Mouse (Mus musculus) MEL (cell line): ENCODE data around the gene Spryd7. TPM values are rescaled to one million over a fixed set of nuclear protein-coding genes. Genes with fewer than 3 reads are reported as not detected.

ENCODE experiments used
- DNase-seq: peaks from one replicate; pipeline ENCODE4 v3.0.0; 2011; ENCODE audit warnings: low read depth, low spot score
- H3K27ac ChIP-seq: 2 replicates; pipeline ENCODE4 v1.5.1; 2012; ENCODE audit warnings: low read depth, mild to moderate bottlenecking, control low read depth, low read length, moderate library complexity; ENCODE audit not compliant: control insufficient read depth
- H3K27me3 ChIP-seq, 2 experiments: fragments of 150-350 bp in 1 of 2; sonication (generic) in 1 of 2; 2 replicates each; pipeline ENCODE4 v1.6.1; 2012; ENCODE audit warnings: low read length in 2 of 2, mild to moderate bottlenecking in 2 of 2, improper control_type of control experiment in 1 of 2, moderate library complexity in 1 of 2; ENCODE audit not compliant: insufficient read depth in 2 of 2, control insufficient read depth in 1 of 2
- H3K36me3 ChIP-seq, 2 experiments: 2 replicates each; pipeline ENCODE4 v1.6.1; 2012 to 2014; ENCODE audit warnings: low read length in 2 of 2, improper control_type of control experiment in 1 of 2, inconsistent platforms in 1 of 2, mild to moderate bottlenecking in 1 of 2; ENCODE audit not compliant: insufficient read depth in 2 of 2, control insufficient read depth in 1 of 2
- H3K4me1 ChIP-seq, 2 experiments: fragments of 150-350 bp in 1 of 2; sonication (generic) in 1 of 2; 2 replicates each; pipeline ENCODE4 v1.6.1; 2012; ENCODE audit warnings: low read length in 2 of 2, improper control_type of control experiment in 1 of 2, mild to moderate bottlenecking in 1 of 2; ENCODE audit not compliant: insufficient read depth in 2 of 2, control insufficient read depth in 1 of 2
- H3K4me3 ChIP-seq, 2 experiments: fragments of 150-350 bp in 1 of 2; sonication (generic) in 1 of 2; 2 replicates each; pipeline ENCODE4 v1.5.1; 2012; ENCODE audit warnings: low read depth in 2 of 2, low read length in 2 of 2, mild to moderate bottlenecking in 2 of 2, moderate library complexity in 2 of 2, control low read depth in 1 of 2, improper control_type of control experiment in 1 of 2; ENCODE audit not compliant: control insufficient read depth in 1 of 2, insufficient read depth in 1 of 2
- H3K79me2 ChIP-seq: 2 replicates; pipeline ENCODE4 v1.6.1; 2012; ENCODE audit warnings: mild to moderate bottlenecking, low read length, moderate library complexity; ENCODE audit not compliant: control insufficient read depth, poor library complexity, insufficient read depth
- H3K9ac ChIP-seq: 2 replicates; pipeline ENCODE4 v1.6.1; 2012; ENCODE audit warnings: low read depth, mild to moderate bottlenecking, control low read depth, low read length, moderate library complexity; ENCODE audit not compliant: control insufficient read depth, poor library complexity, severe bottlenecking
- H3K9me3 ChIP-seq: fragments of 150-350 bp; sonication (generic); replicated peaks from 2 replicates; pipeline ENCODE4 v1.6.1; 2012; ENCODE audit warnings: mild to moderate bottlenecking, low read length, improper control_type of control experiment, moderate library complexity; ENCODE audit not compliant: insufficient read depth
- BHLHE40 ChIP-seq: IDR thresholded peaks from 2 replicates; pipeline ENCODE4 v1.6.1; 2012; ENCODE audit warnings: low read depth, mild to moderate bottlenecking, inconsistent platforms, low read length, improper control_type of control experiment, borderline replicate concordance
- CHD2 ChIP-seq: IDR thresholded peaks from 2 replicates; pipeline ENCODE4 v1.6.1; 2011; ENCODE audit warnings: low read length, improper control_type of control experiment
- ELF1 ChIP-seq: IDR thresholded peaks from 2 replicates; pipeline ENCODE4 v1.6.1; 2014; ENCODE audit warnings: low read depth, mild to moderate bottlenecking, inconsistent platforms, low read length, improper control_type of control experiment, moderate library complexity
- ETS1 ChIP-seq: IDR thresholded peaks from 2 replicates; pipeline ENCODE4 v1.6.1; 2012; ENCODE audit warnings: low read depth, mild to moderate bottlenecking, inconsistent platforms, low read length, improper control_type of control experiment, moderate library complexity
- GABPA ChIP-seq: IDR thresholded peaks from 2 replicates; pipeline ENCODE4 v1.6.1; 2012; ENCODE audit warnings: low read depth, mild to moderate bottlenecking, inconsistent platforms, low read length, improper control_type of control experiment, moderate library complexity
- JUND ChIP-seq: IDR thresholded peaks from 2 replicates; pipeline ENCODE4 v1.6.1; 2011; ENCODE audit warnings: low read depth, mild to moderate bottlenecking, improper control_type of control experiment, low read length
- MYC ChIP-seq: IDR thresholded peaks from 2 replicates; pipeline ENCODE4 v1.6.1; 2011; ENCODE audit warnings: low read depth, mild to moderate bottlenecking, low read length, improper control_type of control experiment, moderate library complexity
- NRF1 ChIP-seq: IDR thresholded peaks from 2 replicates; pipeline ENCODE4 v1.6.1; 2014; ENCODE audit warnings: low read depth, mild to moderate bottlenecking, inconsistent platforms, low read length, improper control_type of control experiment, moderate library complexity; ENCODE audit not compliant: poor library complexity, insufficient read depth, severe bottlenecking
- POLR2A ChIP-seq, 2 experiments: IDR thresholded peaks; 2 replicates each; pipeline ENCODE4 v1.6.1; 2011 to 2012; ENCODE audit warnings: low read length in 2 of 2, mild to moderate bottlenecking in 2 of 2, control low read depth in 1 of 2, improper control_type of control experiment in 1 of 2, low read depth in 1 of 2, moderate library complexity in 1 of 2; ENCODE audit not compliant: control insufficient read depth in 1 of 2, insufficient read depth in 1 of 2, poor library complexity in 1 of 2
- POLR2AphosphoS2 ChIP-seq: IDR thresholded peaks from 2 replicates; pipeline ENCODE4 v1.6.1; 2011; ENCODE audit warnings: low read length, improper control_type of control experiment
- POLR2AphosphoS5 ChIP-seq: IDR thresholded peaks from 2 replicates; pipeline ENCODE4 v1.6.1; 2012; ENCODE audit warnings: low read depth, borderline replicate concordance, mild to moderate bottlenecking, inconsistent platforms, low read length, moderate library complexity, mixed read lengths
- RAD21 ChIP-seq: IDR thresholded peaks from 2 replicates; pipeline ENCODE4 v1.6.1; 2011; ENCODE audit warnings: mild to moderate bottlenecking, low read depth, low read length, improper control_type of control experiment
- RCOR1 ChIP-seq: IDR thresholded peaks from 2 replicates; pipeline ENCODE4 v1.6.1; 2012; ENCODE audit warnings: low read depth, mild to moderate bottlenecking, inconsistent platforms, low read length, improper control_type of control experiment
- SIN3A ChIP-seq: IDR thresholded peaks from 2 replicates; pipeline ENCODE4 v1.6.1; 2012; ENCODE audit warnings: low read length, improper control_type of control experiment, inconsistent platforms
- SMC3 ChIP-seq: IDR thresholded peaks from 2 replicates; pipeline ENCODE4 v1.6.1; 2011; ENCODE audit warnings: low read depth, low read length, improper control_type of control experiment
- TAL1 ChIP-seq: IDR thresholded peaks from 2 replicates; pipeline ENCODE4 v1.6.1; 2012; ENCODE audit warnings: mild to moderate bottlenecking, inconsistent platforms, low read length, moderate library complexity, mixed read lengths
- TBP ChIP-seq: IDR thresholded peaks from 2 replicates; pipeline ENCODE4 v1.8.0; 2011; ENCODE audit warnings: low read depth, low read length, improper control_type of control experiment
- ZC3H11A ChIP-seq: IDR thresholded peaks from 2 replicates; pipeline ENCODE4 v1.6.1; 2012; ENCODE audit warnings: low read depth, mild to moderate bottlenecking, inconsistent platforms, low read length, improper control_type of control experiment
- ZMIZ1 ChIP-seq: IDR thresholded peaks from 2 replicates; pipeline ENCODE4 v1.6.1; 2012; ENCODE audit warnings: low read depth, mild to moderate bottlenecking, inconsistent platforms, low read length, improper control_type of control experiment, moderate library complexity
- ZNF384 ChIP-seq: IDR thresholded peaks from 2 replicates; pipeline ENCODE4 v1.6.1; 2012; ENCODE audit warnings: low read depth, mild to moderate bottlenecking, inconsistent platforms, low read length, improper control_type of control experiment
- polyA plus RNA-seq, 2 experiments: library from polyadenylated mRNA; stranded (reverse) in 1 of 2; unstranded in 1 of 2; fragments of >175 nt in 1 of 2; fragments of >200 nt in 1 of 2; gene quantifications; 2 replicates each; pipeline versions ENCODE4 v1.2.1 to v1.2.4; 2012; ENCODE audit warnings: low replicate concordance in 2 of 2, low read depth in 1 of 2; ENCODE audit not compliant: insufficient read length in 2 of 2, insufficient read depth in 1 of 2, missing spikeins in 1 of 2
- total RNA-seq: library from RNA; depleted of rRNA; stranded (reverse); fragments of 300-350 nt; gene quantifications from 2 replicates; pipeline ENCODE4 v1.2.3, GENCODE M21; 2012

Spryd7 gene
- total and polyA plus RNA-seq, 3 experiments: 14.3 to 16.4 TPM; not detected in 1

GRCm38 (mm10) chr14:61589288-61590065 lies 32.8 kb upstream of the Spryd7 start:
- TF ChIP-seq ZNF384: peak; percentile 61; the same call in 1 of the 2 replicates
- no peak for TF ChIP-seq GABPA
- no peak for TF ChIP-seq POLR2AphosphoS2
- TF ChIP-seq ZC3H11A: 0 out of 2 replicates have a peak, but pooled peaks have one; percentile 4
- no peak for TF ChIP-seq ETS1
- TF ChIP-seq MYC: 0 out of 2 replicates have a peak, but pooled peaks have one; percentile 36
- Histone ChIP-seq H3K9ac (no peak overlapping the region), H3K4me1 (peaks cover 0 to 3% of the 10 kb centered on the region in 2 experiments; a peak in 1 of 4 replicates), H3K36me3 (peaks cover 0 to 2% of the 10 kb centered on the region in 2 experiments; a peak in 2 of 4 replicates), H3K9me3 (no peaks in the 10 kb centered on the region), H3K27ac (no peak overlapping the region), H3K27me3 (no peaks in the 10 kb centered on the region), H3K79me2 (no peaks in the 10 kb centered on the region), H3K4me3 (no peak overlapping the region)
- DNase-seq: peak; percentile 48

GRCm38 (mm10) chr14:61575941-61576340 lies 19.3 kb upstream of the Spryd7 start:
- no peak for DNase-seq
- TF ChIP-seq RCOR1 (no peak), POLR2AphosphoS5 (no peak), MYC (no peak), POLR2A (IDR thresholded peaks at IDR 0.05; ENCODE audit: control insufficient read depth in 1 of 2, insufficient read depth in 1 of 2, low read depth in 1 of 2, low read length in 2 of 2, poor library complexity in 1 of 2) (no peak), SMC3 (no peak), ZMIZ1 (no peak), JUND (no peak), ZC3H11A (no peak), TAL1 (no peak), TBP (no peak), CHD2 (no peak), BHLHE40 (no peak), NRF1 (no peak), ELF1 (no peak), RAD21 (no peak), SIN3A (no peak), POLR2AphosphoS2 (no peak)
- no peak overlapping the region for H3K27ac ChIP-seq
- H3K27me3 ChIP-seq: peaks cover 0 to 2% of the 10 kb centered on the region in 2 experiments
- no peak overlapping the region for H3K4me3 ChIP-seq
- no peaks in the 10 kb centered on the region for H3K4me1 ChIP-seq
- no peak overlapping the region for H3K9ac ChIP-seq
- no peaks in the 10 kb centered on the region for H3K79me2 ChIP-seq
- H3K36me3 ChIP-seq: no peaks in the 10 kb centered on the region
- H3K9me3 ChIP-seq: no peaks in the 10 kb centered on the region
